Mouse (Mus musculus) thymus, adult 2 months (tissue): ENCODE data around the gene Cbx8.

ENCODE experiments used
- CTCF ChIP-seq: fragments of 200-500 bp; IDR thresholded peaks from 2 replicates; pipeline ENCODE4 v1.5.1; 2012; ENCODE audit warnings: mild to moderate bottlenecking, control low read depth, low read length, moderate library complexity, borderline replicate concordance; ENCODE audit not compliant: control insufficient read depth, poor library complexity, insufficient read depth; ENCODE audit errors: extremely low read depth
- POLR2A ChIP-seq: fragments of 200-500 bp; IDR thresholded peaks from 2 replicates; pipeline ENCODE4 v1.6.1; 2012; ENCODE audit warnings: mild to moderate bottlenecking, low read length, control low read depth, moderate library complexity; ENCODE audit not compliant: control insufficient read depth, poor library complexity, insufficient read depth; ENCODE audit errors: extremely low read depth

GRCm38 (mm10) chr11:119043273-119043540, 2.4 kb upstream of the Cbx8 start:
- TF ChIP-seq POLR2A (no peak), CTCF (no peak)
